Mouse (Mus musculus): ENCODE data around the gene Ripk1.
A peak's percentile ranks its signal among the peaks of the same experiment; 100 is the strongest.

The Ripk1 gene

DNA sequence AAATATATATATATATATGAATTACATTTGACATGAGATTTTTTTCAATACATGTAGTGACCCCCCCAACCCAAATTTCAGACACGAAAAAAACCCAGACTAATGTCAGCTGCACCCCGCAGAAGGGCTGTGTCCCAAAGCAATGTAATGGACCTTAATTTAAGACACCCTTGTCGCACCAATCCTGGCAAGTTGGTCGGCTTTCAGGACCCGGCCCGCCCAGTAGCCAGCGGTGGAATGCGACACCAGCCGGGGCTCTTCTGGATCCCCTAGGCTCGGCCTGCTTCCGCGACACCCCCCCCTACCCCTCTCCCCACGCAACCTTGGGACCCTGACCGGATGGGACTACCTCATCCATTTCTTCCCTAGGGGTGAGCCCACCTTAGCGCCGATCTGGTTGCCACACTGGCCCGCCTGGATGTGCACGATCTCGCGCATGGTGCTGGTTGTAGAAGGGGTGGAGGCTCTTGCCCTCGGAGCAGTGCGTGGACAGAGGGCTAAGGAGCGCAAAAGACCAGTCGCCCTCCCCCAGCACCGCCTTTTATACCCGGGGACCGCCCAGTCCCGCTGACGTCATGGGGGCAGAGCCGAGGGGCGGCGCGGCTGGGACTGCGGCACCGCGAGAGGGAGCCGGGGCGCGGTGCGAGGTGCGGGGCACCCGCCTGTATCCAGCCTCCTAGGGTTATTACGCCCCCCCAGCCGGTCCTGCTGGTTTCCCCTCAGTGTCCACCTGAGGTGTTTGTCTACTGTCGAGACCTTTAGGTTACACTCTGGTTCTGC, 75.5 kb downstream of the Ripk1 start, which contains the start of gene Tubb2a:
Tubb2a (minus strand) TSS at position 516 of the 780 bp plus-strand sequence.
- DNase-seq (ENCODE audit: low spot score), result peak; percentile 91

- DNase-seq (ENCODE audit: low spot score), result no peak
Measured at GRCm38 (mm10) chr13:34078500-34079280, 76.5 kb downstream of the Ripk1 start.

DNA sequence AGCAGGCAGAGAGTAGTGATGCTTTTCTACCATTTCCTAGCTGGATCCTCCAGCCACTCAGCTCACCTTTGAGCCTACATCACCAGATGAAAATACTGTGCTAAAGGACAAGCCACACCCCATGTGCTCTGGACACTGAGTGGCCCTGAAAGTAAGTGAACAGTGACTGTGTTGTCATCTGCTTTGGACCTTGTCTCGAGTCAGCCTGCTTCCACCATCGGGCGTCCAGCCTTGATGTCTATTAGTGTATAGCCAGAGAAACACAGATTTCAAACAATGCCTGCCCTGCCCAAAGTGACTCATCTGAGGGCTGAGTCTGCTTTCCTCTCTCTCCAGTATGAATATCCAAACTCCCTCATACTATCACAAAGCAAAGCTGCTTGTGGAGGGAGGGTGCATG, 77.6 kb downstream of the Ripk1 start:
- no peak for DNase-seq (ENCODE audit: low spot score)

- no peak for DNase-seq (ENCODE audit: low spot score)
Measured at GRCm38 (mm10) chr13:34081926-34082325, 79.8 kb downstream of the Ripk1 start.

DNA sequence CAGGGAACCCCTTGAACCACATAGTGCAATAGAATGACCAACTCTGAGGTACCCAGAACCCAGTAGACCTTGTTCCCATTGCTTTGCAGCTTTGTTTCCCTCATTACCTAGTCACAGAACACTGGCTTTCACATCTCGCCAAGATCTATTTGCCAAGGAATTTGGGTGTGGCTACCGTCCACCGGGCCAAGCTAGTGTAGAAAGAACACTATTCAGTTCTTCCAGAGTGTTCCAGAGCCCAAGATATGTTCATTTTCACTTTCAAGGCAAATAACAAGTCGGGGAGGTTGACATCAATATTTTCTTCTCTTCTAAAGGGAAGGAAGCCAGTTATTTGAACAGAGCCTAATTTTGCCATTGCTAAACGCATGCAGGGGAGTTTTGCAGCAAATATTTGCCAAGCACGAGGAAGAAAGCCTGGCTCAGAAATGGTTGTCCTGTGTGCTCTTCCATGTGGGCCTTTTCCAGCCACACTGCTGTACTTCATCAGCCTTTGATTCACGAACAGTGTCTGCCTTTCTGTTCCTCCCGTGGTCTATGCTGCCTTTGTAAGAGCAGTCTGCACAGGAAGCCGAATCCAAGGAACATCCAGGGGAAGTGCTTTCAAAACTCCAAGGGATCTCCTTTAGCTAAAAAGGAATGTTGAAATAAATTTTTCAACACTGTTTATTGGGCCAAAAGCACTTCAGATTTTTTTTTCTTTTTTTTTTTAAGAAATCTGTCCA, 82.0 kb downstream of the Ripk1 start:
- no peak for DNase-seq (ENCODE audit: low spot score)
